Mouse (Mus musculus) small intestine, adult 2 months (tissue): ENCODE measurements at regions not wholly inside any gene's neighbourhood (a gene's known extent, or its start where the extent isn't known, plus 50 kb on each side); places are given as distances from the start of the nearest gene placed in this dataset.
"Not testable (repeated sequence)": the region's sequence is repeated elsewhere in the genome, so short reads cannot be mapped to it uniquely, and the experiment has no call there.

ENCODE experiments used
- H3K27ac ChIP-seq: fragments of 200-500 bp; 2 replicates; pipeline ENCODE4 v1.5.1; 2012; ENCODE audit warnings: low read depth, low read length, control low read depth, inconsistent platforms; ENCODE audit not compliant: insufficient read depth
- H3K27me3 ChIP-seq: fragments of 200-500 bp; 2 replicates; pipeline ENCODE4 v1.6.1; 2012; ENCODE audit warnings: mild to moderate bottlenecking, moderate library complexity, low read length, inconsistent platforms; ENCODE audit not compliant: control insufficient read depth, insufficient read depth
- H3K36me3 ChIP-seq: fragments of 200-500 bp; 2 replicates; pipeline ENCODE4 v1.6.1; 2012; ENCODE audit warnings: mild to moderate bottlenecking, low read length, control low read depth, inconsistent platforms; ENCODE audit not compliant: control insufficient read depth, insufficient read depth
- H3K4me1 ChIP-seq: fragments of 200-500 bp; 2 replicates; pipeline ENCODE4 v1.6.1; 2012; ENCODE audit warnings: low read length, inconsistent platforms, mixed read lengths; ENCODE audit not compliant: control insufficient read depth, insufficient read depth, insufficient read length
- H3K4me3 ChIP-seq: fragments of 200-500 bp; 2 replicates; pipeline ENCODE4 v1.5.1; 2012; ENCODE audit warnings: low read depth, mild to moderate bottlenecking, control low read depth, inconsistent platforms, low read length, moderate library complexity
- CTCF ChIP-seq: fragments of 200-500 bp; IDR thresholded peaks from 2 replicates; pipeline ENCODE4 v1.5.1; 2012; ENCODE audit warnings: low read depth, mild to moderate bottlenecking, control low read depth, inconsistent platforms, low read length, moderate library complexity, mixed read lengths; ENCODE audit not compliant: insufficient replicate concordance, insufficient read length; ENCODE audit errors: extremely low read depth
- POLR2A ChIP-seq: fragments of 200-500 bp; IDR thresholded peaks from 2 replicates; pipeline ENCODE4 v1.6.1; 2012; ENCODE audit warnings: low read depth, mild to moderate bottlenecking, control low read depth, inconsistent platforms, low read length, moderate library complexity
- WGBS: fragments of 180-500 bp; shearing (Covaris S2); methylation state at CpG from one replicate; pipeline ENCODE4 v1.1.7; 2018; 5-methylcytosine and 5-hydroxymethylcytosine counted together

GRCm38 (mm10) chr16:93323172-93323571, 280.7 kb downstream of the Setd4 start:
- Histone ChIP-seq H3K4me3 (no peak overlapping the region), H3K36me3 (no peaks in the 10 kb centered on the region), H3K27ac (no peak overlapping the region), H3K4me1 (peaks cover 7% of the 10 kb centered on the region; the same call in 1 of the 2 replicates), H3K27me3 (no peaks in the 10 kb centered on the region)
- TF ChIP-seq CTCF, result no peak
- no peak for TF ChIP-seq POLR2A
- 34% methylated on average over 5 of the region's 5 CpGs for WGBS

- TF ChIP-seq POLR2A (no peak), CTCF (no peak)
- Histone ChIP-seq H3K36me3 (no peaks in the 10 kb centered on the region), H3K27me3 (no peaks in the 10 kb centered on the region), H3K27ac (no peak overlapping the region), H3K4me3 (no peak overlapping the region), H3K4me1 (peaks cover 4% of the 10 kb centered on the region; the same call in 1 of the 2 replicates)
- 76% methylated on average over 5 of the region's 5 CpGs for WGBS
These were observed 284.3 kb downstream of the Setd4 start for GRCm38 (mm10) chr16:93319581-93319980.

GRCm38 (mm10) chr16:93311644-93312043, 292.2 kb downstream of the Setd4 start:
- 67% methylated on average over 12 of the region's 12 CpGs for WGBS
- Histone ChIP-seq H3K4me1 (no peaks in the 10 kb centered on the region), H3K36me3 (no peaks in the 10 kb centered on the region), H3K27ac (no peak overlapping the region), H3K4me3 (no peak overlapping the region), H3K27me3 (no peaks in the 10 kb centered on the region)
- TF ChIP-seq CTCF, result no peak
- no peak for TF ChIP-seq POLR2A

GRCm38 (mm10) chr16:93308666-93309360, 295.1 kb downstream of the Setd4 start:
- no peak overlapping the region for H3K27ac ChIP-seq
- no peaks in the 10 kb centered on the region for H3K36me3 ChIP-seq
- no peaks in the 10 kb centered on the region for H3K4me1 ChIP-seq
- no peak overlapping the region for H3K4me3 ChIP-seq
- no peaks in the 10 kb centered on the region for H3K27me3 ChIP-seq
- WGBS, result 85% methylated on average over 2 of the region's 2 CpGs
- TF ChIP-seq CTCF (no peak), POLR2A (no peak)

- H3K36me3 ChIP-seq, result no peaks in the 10 kb centered on the region
- no peaks in the 10 kb centered on the region for H3K4me1 ChIP-seq
- TF ChIP-seq POLR2A, result no peak
- no peak for TF ChIP-seq CTCF
- 92% methylated on average over 18 of the region's 18 CpGs for WGBS
- no peaks in the 10 kb centered on the region for H3K27me3 ChIP-seq
- H3K27ac ChIP-seq, result no peak overlapping the region
- no peak overlapping the region for H3K4me3 ChIP-seq
These were observed 296.9 kb downstream of the Setd4 start for GRCm38 (mm10) chr16:93306951-93307350.

- WGBS, result 73% methylated on average over 7 of the region's 7 CpGs
- not testable (repeated sequence) for H3K4me3 ChIP-seq, H3K4me1 ChIP-seq, H3K27me3 ChIP-seq, H3K36me3 ChIP-seq, H3K27ac ChIP-seq
These were observed 297.7 kb downstream of the Setd4 start for GRCm38 (mm10) chr16:93306140-93306539.

GRCm38 (mm10) chr16:93294430-93294829, 309.4 kb downstream of the Setd4 start:
- Histone ChIP-seq H3K36me3 (no peaks in the 10 kb centered on the region), H3K27ac (no peak overlapping the region), H3K4me3 (no peak overlapping the region), H3K4me1 (peaks cover 6% of the 10 kb centered on the region), H3K27me3 (no peaks in the 10 kb centered on the region; the same call in 1 of the 2 replicates)
- WGBS, result 59% methylated on average over 4 of the region's 5 CpGs
- TF ChIP-seq CTCF (no peak), POLR2A (no peak)
